Mouse (Mus musculus) spleen, adult 2 months (tissue): ENCODE data around the gene Smarce1. TPM values are rescaled to one million over a fixed set of nuclear protein-coding genes. Genes with fewer than 3 reads are reported as not detected.

Source experiments
- DNase-seq, 2 experiments: peaks; one replicate each; pipeline versions ENCODE4 v3.0.0 to v3.0.0-alpha.2; 2012 to 2021; ENCODE audit warnings: low spot score in 2 of 2, low read depth in 1 of 2
- H3K27ac ChIP-seq: fragments of 200-500 bp; 2 replicates; pipeline ENCODE4 v1.5.1; 2012; ENCODE audit warnings: low read length, inconsistent platforms; ENCODE audit not compliant: insufficient read depth
- H3K27me3 ChIP-seq: fragments of 200-500 bp; 2 replicates; pipeline ENCODE4 v1.6.1; 2012; ENCODE audit warnings: mild to moderate bottlenecking, moderate library complexity, low read length, inconsistent platforms; ENCODE audit not compliant: control insufficient read depth, insufficient read depth
- H3K36me3 ChIP-seq: fragments of 200-500 bp; 2 replicates; pipeline ENCODE4 v1.6.1; 2012; ENCODE audit warnings: mild to moderate bottlenecking, low read length, inconsistent platforms; ENCODE audit not compliant: control insufficient read depth, insufficient read depth
- H3K4me1 ChIP-seq: fragments of 200-500 bp; 2 replicates; pipeline ENCODE4 v1.6.1; 2011; ENCODE audit warnings: inconsistent platforms; ENCODE audit not compliant: control insufficient read depth, insufficient read depth, insufficient read length
- H3K4me3 ChIP-seq: fragments of 200-500 bp; 2 replicates; pipeline ENCODE4 v1.5.1; 2011; ENCODE audit warnings: mild to moderate bottlenecking, inconsistent platforms; ENCODE audit not compliant: insufficient read depth, insufficient read length; ENCODE audit errors: extremely low read depth
- CTCF ChIP-seq: fragments of 200-500 bp; IDR thresholded peaks from 2 replicates; pipeline ENCODE4 v1.5.1; 2011; ENCODE audit warnings: mild to moderate bottlenecking, inconsistent platforms; ENCODE audit not compliant: insufficient read depth, insufficient read length, insufficient replicate concordance; ENCODE audit errors: extremely low read depth
- POLR2A ChIP-seq: fragments of 200-500 bp; IDR thresholded peaks from 2 replicates; pipeline ENCODE4 v1.6.1; 2011; ENCODE audit warnings: low read depth, low read length, inconsistent platforms
- WGBS: fragments of 180-500 bp; shearing (Covaris S2); methylation state at CpG from one replicate; pipeline ENCODE4 v1.1.7; 2018; 5-methylcytosine and 5-hydroxymethylcytosine counted together
- polyA plus RNA-seq: library from polyadenylated mRNA; depleted of rRNA; stranded (reverse); fragments of >200 nt; gene quantifications from 2 replicates; pipeline ENCODE4 v1.2.3, GENCODE M21; 2012

Gene Smarce1
- polyA plus RNA-seq, 1 experiment, result 13.4 TPM

DNA sequence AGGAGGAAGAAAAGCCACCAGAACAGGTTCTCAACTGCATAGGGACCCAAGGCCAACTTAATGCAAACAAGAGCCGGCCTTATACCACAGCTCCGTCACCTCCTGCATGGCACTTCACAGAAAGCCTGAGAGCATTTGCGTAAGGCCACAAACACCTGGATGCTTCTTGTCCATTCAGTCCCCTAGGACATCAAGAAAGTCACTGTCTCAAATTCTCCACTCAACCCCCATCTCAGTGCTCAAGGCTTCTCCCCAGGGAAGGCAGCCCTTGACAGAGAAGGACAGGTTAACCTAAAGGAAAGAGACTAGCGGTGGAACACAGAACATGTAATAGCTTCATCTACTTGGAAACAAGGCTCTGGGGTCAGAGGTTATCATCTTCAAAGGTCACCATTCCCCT lies 43.5 kb downstream of the Smarce1 start:
- TF ChIP-seq CTCF (no peak), POLR2A (no peak)
- WGBS, result 78% methylated on average over 4 of the region's 4 CpGs
- Histone ChIP-seq H3K36me3 (no peaks in the 10 kb centered on the region), H3K27ac (peak overlapping the region; percentile 74), H3K27me3 (no peaks in the 10 kb centered on the region), H3K4me3 (no peak overlapping the region), H3K4me1 (peaks cover 32% of the 10 kb centered on the region; the same call in 1 of the 2 replicates)
- DNase-seq, result no peak

DNA sequence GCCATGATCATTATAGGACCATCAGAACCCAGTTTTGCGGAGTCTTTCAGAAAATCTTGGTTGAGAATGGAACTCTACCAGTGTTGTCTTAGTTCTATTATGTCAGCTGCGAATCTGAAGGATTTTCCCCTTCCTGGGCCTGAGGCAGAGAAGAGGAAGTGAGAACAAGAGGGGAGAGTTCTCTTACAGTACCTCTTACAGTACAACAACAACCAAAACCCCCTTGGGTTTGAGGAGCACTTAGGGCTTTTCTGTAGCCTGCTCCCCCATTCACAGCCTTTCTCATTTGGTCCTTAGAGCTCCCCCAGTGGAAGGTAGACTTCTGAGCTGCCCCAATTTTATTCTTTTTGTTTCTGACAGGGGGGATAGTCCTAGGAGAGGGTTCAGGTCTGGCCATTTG lies 44.0 kb downstream of the Smarce1 start:
- WGBS, result 45% methylated on average over 2 of the region's 2 CpGs
- no peak overlapping the region for H3K4me3 ChIP-seq

DNA sequence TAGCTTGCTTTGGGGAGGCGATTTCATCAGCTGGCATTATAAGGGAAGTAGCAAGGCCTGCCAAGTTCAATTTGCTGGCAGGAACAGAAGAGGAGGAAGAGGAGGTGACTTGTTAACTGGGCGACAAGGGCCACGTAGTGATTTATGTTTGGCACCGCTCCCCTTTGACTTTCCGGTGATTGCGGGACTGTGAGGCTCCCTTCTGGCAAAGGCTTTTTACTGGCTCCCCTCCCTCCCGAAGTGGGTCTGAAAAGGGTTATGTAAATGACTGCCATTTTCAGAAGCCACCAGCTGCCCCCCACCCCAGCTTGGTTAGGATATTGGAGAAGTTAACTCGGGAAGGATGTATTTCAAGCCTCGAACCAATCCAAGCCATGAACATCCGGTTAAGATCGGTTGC lies 48.2 kb downstream of the Smarce1 start:
- H3K36me3 ChIP-seq, result no peaks in the 10 kb centered on the region
- WGBS, result 15% methylated on average over 11 of the region's 11 CpGs
- TF ChIP-seq CTCF (no peak), POLR2A (no peak)

More for the DNA sequence above, 44.0 kb downstream of the Smarce1 start:
- peak overlapping the region; percentile 74 for H3K27ac ChIP-seq
- DNase-seq, result peak; percentile 53 to 71
- peaks cover 33% of the 10 kb centered on the region; the same call in 1 of the 2 replicates for H3K4me1 ChIP-seq
- TF ChIP-seq POLR2A, result no peak
- peak; percentile 15; the same call in 1 of the 2 replicates for TF ChIP-seq CTCF
- H3K27me3 ChIP-seq, result no peaks in the 10 kb centered on the region
- no peaks in the 10 kb centered on the region for H3K36me3 ChIP-seq

DNA sequence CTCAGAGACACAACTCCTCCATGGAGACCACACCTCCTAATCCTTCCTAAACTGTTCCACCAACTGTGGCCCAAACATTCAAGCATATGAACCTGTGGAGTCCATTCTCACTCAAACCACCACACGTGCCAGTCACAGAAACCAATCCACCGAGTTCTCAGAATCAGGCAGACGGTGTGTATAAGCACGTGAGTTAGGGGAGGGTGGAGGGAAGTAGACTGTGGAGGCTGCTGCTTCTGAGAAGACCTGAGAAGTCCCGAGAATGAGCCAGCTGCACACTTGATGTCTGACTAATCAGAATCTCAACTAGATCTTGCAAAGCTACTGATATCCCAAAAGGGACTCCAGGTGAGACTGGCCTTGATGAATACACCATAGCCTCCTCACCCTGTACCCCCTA lies 50.7 kb downstream of the Smarce1 start:
- Histone ChIP-seq H3K27ac (no peak overlapping the region), H3K27me3 (no peaks in the 10 kb centered on the region), H3K4me1 (peaks cover 24% of the 10 kb centered on the region; the same call in 1 of the 2 replicates), H3K4me3 (no peak overlapping the region), H3K36me3 (no peaks in the 10 kb centered on the region)
- DNase-seq, result no peak
- TF ChIP-seq POLR2A (no peak), CTCF (no peak)
- WGBS, result 68% methylated on average over 5 of the region's 5 CpGs

More for the DNA sequence above, 48.2 kb downstream of the Smarce1 start:
- DNase-seq, result no peak
- Histone ChIP-seq H3K4me3 (no peak overlapping the region), H3K4me1 (peaks cover 26% of the 10 kb centered on the region; the same call in 1 of the 2 replicates), H3K27me3 (no peaks in the 10 kb centered on the region), H3K27ac (no peak overlapping the region)

DNA sequence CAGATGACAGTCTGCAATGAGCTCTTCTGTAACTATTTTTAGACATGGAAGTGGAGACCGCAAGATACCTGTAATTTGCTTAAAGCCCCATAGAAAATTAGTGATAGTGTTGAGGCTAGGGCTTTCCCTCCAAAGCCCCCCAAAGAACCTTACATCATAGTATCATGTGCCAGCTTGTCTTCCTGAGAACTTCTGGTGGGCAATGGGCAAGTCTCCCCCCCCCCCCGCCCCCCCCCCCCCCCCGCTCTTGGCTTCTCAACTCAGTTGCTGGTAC lies 53.0 kb downstream of the Smarce1 start:
- TF ChIP-seq POLR2A (no peak), CTCF (no peak)
- Histone ChIP-seq H3K27ac (peak overlapping the region; percentile 37; the same call in 1 of the 2 replicates), H3K36me3 (peaks cover 3% of the 10 kb centered on the region), H3K27me3 (no peaks in the 10 kb centered on the region), H3K4me1 (peaks cover 23% of the 10 kb centered on the region; the same call in 1 of the 2 replicates), H3K4me3 (no peak overlapping the region)
- 47% methylated on average over 3 of the region's 3 CpGs for WGBS
- no peak for DNase-seq

DNA sequence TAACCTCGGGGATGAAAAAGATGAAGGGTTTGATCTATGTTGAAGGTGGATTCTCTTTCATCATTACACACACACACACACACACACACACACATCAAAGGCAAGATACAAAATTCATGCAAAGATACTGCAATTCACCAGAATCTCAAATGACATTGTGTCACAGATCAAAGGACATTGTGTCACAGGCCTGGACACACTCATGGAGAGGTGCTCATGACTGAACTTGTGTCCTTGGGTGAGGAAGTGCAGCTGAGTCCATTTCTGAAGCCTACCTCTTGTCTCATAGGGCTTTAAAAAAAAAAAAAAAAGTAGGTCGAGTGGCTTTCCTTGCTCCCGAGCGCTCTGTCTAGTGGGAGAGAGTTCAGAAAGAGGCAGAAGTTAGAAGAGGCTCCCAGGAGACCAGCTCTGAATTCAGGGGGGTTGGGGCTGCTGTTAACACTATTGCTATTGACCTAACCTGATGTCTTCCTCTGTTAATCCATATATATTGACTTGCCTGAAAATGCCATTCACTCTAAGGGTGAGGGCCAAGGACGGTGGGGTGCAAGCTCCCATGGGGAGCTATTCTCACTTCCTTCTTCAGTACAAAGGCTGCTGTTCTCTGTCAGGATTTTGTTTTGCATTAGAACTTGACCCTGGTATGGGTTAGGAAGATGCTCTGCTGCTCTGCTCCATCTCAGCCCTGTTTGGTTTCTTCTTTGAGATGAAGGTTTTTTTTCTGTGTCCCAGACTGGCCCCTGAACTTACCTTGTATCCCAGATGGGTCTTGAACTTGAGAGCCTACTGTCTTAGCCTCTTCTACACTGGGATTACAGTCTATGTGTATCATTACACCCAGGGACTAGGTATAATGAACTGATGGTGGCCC lies 53.5 kb downstream of the Smarce1 start:
- Histone ChIP-seq H3K27me3 (no peaks in the 10 kb centered on the region), H3K36me3 (peaks cover 5% of the 10 kb centered on the region), H3K4me3 (no peak overlapping the region), H3K4me1 (peaks cover 17% of the 10 kb centered on the region; the same call in 1 of the 2 replicates), H3K27ac (peak overlapping the region; percentile 37)
- 37% methylated on average over 5 of the region's 5 CpGs for WGBS
- TF ChIP-seq POLR2A, result no peak
- no peak for TF ChIP-seq CTCF
- no peak for DNase-seq

DNA sequence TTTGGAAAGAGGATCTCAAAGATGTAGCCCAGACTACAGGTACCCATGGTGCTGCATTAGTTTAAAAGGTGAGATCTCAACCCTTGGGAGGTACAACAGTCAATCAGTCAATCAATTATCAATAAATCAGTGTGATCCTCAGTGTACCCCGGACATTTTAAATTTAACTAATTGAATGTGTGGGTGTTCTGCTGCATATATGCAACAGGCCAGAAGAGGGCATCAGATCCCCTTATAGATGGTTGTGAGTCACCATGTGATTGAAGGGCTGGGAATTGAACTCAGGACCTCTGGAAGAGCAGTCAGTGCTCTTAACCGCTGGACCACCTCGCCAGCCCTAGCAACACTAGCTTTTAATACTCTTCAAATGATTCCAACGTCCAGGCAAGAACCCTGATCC lies 58.8 kb downstream of the Smarce1 start:
- Histone ChIP-seq H3K36me3 (peaks cover 6% of the 10 kb centered on the region), H3K27ac (peak overlapping the region; percentile 99), H3K4me1 (peaks cover 25% of the 10 kb centered on the region), H3K4me3 (no peak overlapping the region), H3K27me3 (no peaks in the 10 kb centered on the region)
- no peak for DNase-seq
- TF ChIP-seq CTCF (no peak), POLR2A (no peak)
- 85% methylated on average over 4 of the region's 4 CpGs for WGBS
